Mouse (Mus musculus) liver, embryonic 16.5 days (tissue): ENCODE measurements around the gene Eipr1. TPM values are rescaled to one million over a fixed set of nuclear protein-coding genes. Genes with fewer than 3 reads are reported as not detected.
"Not testable (repeated sequence)": the region's sequence is repeated elsewhere in the genome, so short reads cannot be mapped to it uniquely, and the experiment has no call there.

ENCODE experiments used
- ATAC-seq: fragments of 200-750 bp; cut with Nextera tagmentation; 2 replicates; pipeline ENCODE4 v1.8.0; 2017; ENCODE audit warnings: low read depth, mild to moderate bottlenecking, moderate number of reproducible peaks, moderate library complexity
- H3K27ac ChIP-seq: fragments of 300-500 bp; sonication (generic); 2 replicates; pipeline ENCODE4 v1.5.1; 2014; ENCODE audit warnings: mild to moderate bottlenecking, low read length
- H3K27me3 ChIP-seq: fragments of 300-500 bp; sonication (generic); 2 replicates; pipeline ENCODE4 v1.6.1; 2014; ENCODE audit warnings: low read depth, low read length, mixed read lengths; ENCODE audit not compliant: control insufficient read depth, insufficient read depth
- H3K36me3 ChIP-seq: fragments of 300-500 bp; sonication (generic); 2 replicates; pipeline ENCODE4 v1.6.1; 2014; ENCODE audit warnings: mild to moderate bottlenecking; ENCODE audit not compliant: control insufficient read depth, insufficient read depth
- H3K4me1 ChIP-seq: fragments of 300-500 bp; sonication (generic); 2 replicates; pipeline ENCODE4 v1.6.1; 2014; ENCODE audit warnings: low read depth, low read length, mixed read lengths; ENCODE audit not compliant: control insufficient read depth
- H3K4me2 ChIP-seq: fragments of 300-500 bp; sonication (generic); 2 replicates; pipeline ENCODE4 v1.6.1; 2014; ENCODE audit warnings: low read depth, low read length, mixed read lengths
- H3K4me3 ChIP-seq: fragments of 300-500 bp; sonication (generic); 2 replicates; pipeline ENCODE4 v1.5.1; 2014; ENCODE audit warnings: low read depth, mild to moderate bottlenecking, low read length
- H3K9ac ChIP-seq: fragments of 300-500 bp; sonication (generic); 2 replicates; pipeline ENCODE4 v1.6.1; 2014; ENCODE audit warnings: low read depth, low read length
- H3K9me3 ChIP-seq: fragments of 300-500 bp; sonication (generic); replicated peaks from 2 replicates; pipeline ENCODE4 v1.6.1; 2016; ENCODE audit warnings: low read length; ENCODE audit not compliant: control insufficient read depth
- WGBS: fragments of 180-500 bp; shearing (Covaris S2); extraction: QIAGEN DNeasy Blood & Tissue Kit; methylation state at CpG from one replicate; pipeline ENCODE4 v1.1.7; 2014; ENCODE audit not compliant: insufficient replicate concordance; 5-methylcytosine and 5-hydroxymethylcytosine counted together
- polyA plus RNA-seq: library from polyadenylated mRNA; unstranded; fragments of >200 nt; fragmentation: Nextera tagmentation; extraction: Ambion mirVana; gene quantifications from 2 replicates; pipeline ENCODE4 v1.2.1, GENCODE M21; 2015

The Eipr1 gene
- polyA plus RNA-seq, 1 experiment from 2014 or later: 25.5 TPM

DNA sequence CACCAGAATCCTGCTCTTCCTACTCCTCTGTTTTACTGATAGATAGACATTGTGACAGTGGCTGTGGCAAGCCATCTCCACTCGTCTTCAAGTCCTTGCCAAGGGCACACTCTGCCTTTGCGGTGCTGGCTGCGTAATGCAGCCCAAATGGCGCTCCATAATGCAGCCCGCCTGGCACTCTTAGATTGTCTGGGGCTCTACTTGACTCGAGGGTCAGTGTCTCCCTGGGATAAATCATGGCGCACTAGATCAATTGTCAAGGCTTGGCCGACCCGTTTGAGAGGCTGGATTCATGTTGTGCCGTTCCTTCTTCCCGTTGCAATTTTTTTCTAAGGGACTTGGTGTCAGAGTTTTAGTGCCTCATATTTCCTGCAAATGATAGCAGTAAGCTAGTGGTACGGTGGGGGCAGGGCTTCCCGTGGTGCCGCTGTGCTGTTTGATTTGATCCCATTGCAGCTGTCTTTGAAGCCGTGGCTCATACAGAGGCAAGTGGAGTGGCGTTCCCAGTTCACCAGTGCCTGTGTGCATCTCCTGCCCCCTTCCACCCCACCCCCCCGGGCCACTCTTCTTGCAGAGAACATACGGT lies 160.8 kb downstream of the Eipr1 start:
- Histone ChIP-seq H3K4me1 (no peaks in the 10 kb centered on the region), H3K27me3 (no peaks in the 10 kb centered on the region), H3K9ac (no peak overlapping the region), H3K36me3 (no peaks in the 10 kb centered on the region), H3K27ac (no peak overlapping the region), H3K4me2 (no peak overlapping the region), H3K4me3 (no peak overlapping the region), H3K9me3 (no peaks in the 10 kb centered on the region)
- ATAC-seq: no peak
- 58% methylated on average over 18 of the region's 18 CpGs for WGBS

GRCm38 (mm10) chr12:28913099-28913498 lies 161.5 kb downstream of the Eipr1 start:
- WGBS: 44% methylated on average over 3 of the region's 3 CpGs
- H3K4me1 ChIP-seq: no peaks in the 10 kb centered on the region
- no peaks in the 10 kb centered on the region for H3K36me3 ChIP-seq
- H3K9ac ChIP-seq: no peak overlapping the region
- no peak for ATAC-seq
- no peaks in the 10 kb centered on the region for H3K9me3 ChIP-seq
- H3K27ac ChIP-seq: no peak overlapping the region
- no peaks in the 10 kb centered on the region for H3K27me3 ChIP-seq
- H3K4me2 ChIP-seq: no peak overlapping the region
- H3K4me3 ChIP-seq: no peak overlapping the region

DNA sequence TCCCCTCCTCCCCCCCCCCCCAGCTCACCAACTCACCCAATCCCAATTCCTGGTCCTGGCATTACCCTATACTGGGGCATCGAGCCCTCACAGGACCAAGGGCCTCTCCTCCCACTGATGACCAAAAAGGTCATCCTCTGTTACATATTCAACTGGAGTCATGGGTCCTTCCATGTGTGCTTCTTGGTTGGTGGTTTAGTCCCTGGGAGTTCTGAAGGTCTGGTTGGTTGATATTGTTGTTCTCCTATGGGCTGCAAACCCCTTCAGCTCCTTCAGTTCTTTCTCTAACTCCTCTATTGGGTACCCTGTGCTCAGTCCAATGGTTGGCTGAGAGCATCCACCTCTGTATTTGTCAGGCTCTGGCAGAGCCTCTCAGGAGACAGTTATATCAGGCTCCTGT lies 162.5 kb downstream of the Eipr1 start:
- not testable (repeated sequence) for H3K4me3 ChIP-seq, ATAC-seq, H3K4me2 ChIP-seq, H3K27ac ChIP-seq, H3K4me1 ChIP-seq, H3K36me3 ChIP-seq, H3K9me3 ChIP-seq, H3K9ac ChIP-seq, H3K27me3 ChIP-seq
- WGBS: 68% methylated on average over 1 of the region's 1 CpGs

Other genes starting within 250 kb of the Eipr1 start
- not detected in 2 replicates for gene Dcdc2c, start 199.4 kb upstream of the Eipr1 start, polyA plus RNA-seq
- gene Allc, start 169.3 kb upstream of the Eipr1 start, polyA plus RNA-seq: not detected in 2 replicates
- 15.8 and 17.6 TPM in 2 replicates for gene Colec11, start 128.4 kb upstream of the Eipr1 start, polyA plus RNA-seq
- 287 and 343 TPM in 2 replicates for gene Rps7, start 115.8 kb upstream of the Eipr1 start, polyA plus RNA-seq
- 10.1 and 10.5 TPM in 2 replicates for gene Rnaseh1, start 102.2 kb upstream of the Eipr1 start, polyA plus RNA-seq
- 58.3 and 64.1 TPM in 2 replicates for gene Adi1, start 76.6 kb upstream of the Eipr1 start, polyA plus RNA-seq
- 16.7 and 17.2 TPM in 2 replicates for gene Trappc12, start 1.3 kb upstream of the Eipr1 start, polyA plus RNA-seq